Mouse (Mus musculus): ENCODE measurements at regions not wholly inside any gene's neighbourhood (a gene's known extent, or its start where the extent isn't known, plus 50 kb on each side); places are given as distances from the start of the nearest gene placed in this dataset.
"Not testable (repeated sequence)": the region's sequence is repeated elsewhere in the genome, so short reads cannot be mapped to it uniquely, and the experiment has no call there.

GRCm38 (mm10) chr13:32454419-32455146, 116.0 kb upstream of the Gmds start:
- DNase-seq (ENCODE audit: low read depth, low spot score): no peak

- no peak for DNase-seq (ENCODE audit: low read depth, low spot score)
These were observed 111.3 kb upstream of the Gmds start for GRCm38 (mm10) chr13:32449710-32450417.

- no peak for DNase-seq (ENCODE audit: low read depth, low spot score)
These were observed 106.0 kb upstream of the Gmds start for GRCm38 (mm10) chr13:32444531-32444930.

- DNase-seq (ENCODE audit: low read depth, low spot score): no peak
These were observed 103.5 kb upstream of the Gmds start for GRCm38 (mm10) chr13:32442025-32442424.

- DNase-seq (ENCODE audit: low read depth, low spot score): no peak
These were observed 96.6 kb upstream of the Gmds start for GRCm38 (mm10) chr13:32435136-32435535.

GRCm38 (mm10) chr13:32428482-32428881, 89.9 kb upstream of the Gmds start:
- DNase-seq (ENCODE audit: low read depth, low spot score): no peak

- DNase-seq (ENCODE audit: low read depth, low spot score): no peak
These were observed 88.4 kb upstream of the Gmds start for GRCm38 (mm10) chr13:32426906-32427305.

- DNase-seq (ENCODE audit: low read depth, low spot score): no peak
These were observed 87.7 kb upstream of the Gmds start for GRCm38 (mm10) chr13:32426199-32426598.

GRCm38 (mm10) chr13:32424543-32424942, 86.0 kb upstream of the Gmds start:
- not testable (repeated sequence) for DNase-seq (ENCODE audit: low read depth, low spot score)

GRCm38 (mm10) chr13:32422485-32422884, 83.9 kb upstream of the Gmds start:
- no peak for DNase-seq (ENCODE audit: low read depth, low spot score)

GRCm38 (mm10) chr13:32419326-32419725, 80.8 kb upstream of the Gmds start:
- DNase-seq (ENCODE audit: low read depth, low spot score): no peak

GRCm38 (mm10) chr13:32418655-32419054, 80.1 kb upstream of the Gmds start:
- DNase-seq (ENCODE audit: low read depth, low spot score): no peak

GRCm38 (mm10) chr13:32417907-32418306, 79.4 kb upstream of the Gmds start:
- no peak for DNase-seq (ENCODE audit: low read depth, low spot score)

GRCm38 (mm10) chr13:32411287-32411935, 72.9 kb upstream of the Gmds start:
- peak; percentile 47 for DNase-seq (ENCODE audit: low read depth, low spot score)

GRCm38 (mm10) chr13:32410065-32410464, 71.5 kb upstream of the Gmds start:
- no peak for DNase-seq (ENCODE audit: low read depth, low spot score)

- no peak for DNase-seq (ENCODE audit: low read depth, low spot score)
These were observed 60.1 kb upstream of the Gmds start for GRCm38 (mm10) chr13:32398616-32399015.
